Mouse (Mus musculus): ENCODE data around the gene Brwd1. TPM values are rescaled to one million over a fixed set of nuclear protein-coding genes. Genes with fewer than 3 reads are reported as not detected.

The Brwd1 gene
- polyA plus RNA-seq, 1 experiment from 2014 or later, result 17.6 TPM

GRCm38 (mm10) chr16:96091515-96092504 is 9.5 kb upstream of the Brwd1 start:
- Histone ChIP-seq H3K79me2 (ENCODE audit: inconsistent target) (no peaks in the 10 kb centered on the region), H3K4me3 (ENCODE audit: inconsistent target) (no peak overlapping the region), H3K27ac (no peak overlapping the region), H3K36me3 (ENCODE audit: inconsistent target) (no peaks in the 10 kb centered on the region)
- 84% methylated on average over 9 of the region's 9 CpGs for WGBS (ENCODE audit: missing documents)

GRCm38 (mm10) chr16:96088120-96088519 is 5.8 kb upstream of the Brwd1 start:
- Histone ChIP-seq H3K79me2 (ENCODE audit: inconsistent target) (no peaks in the 10 kb centered on the region), H3K4me3 (ENCODE audit: inconsistent target) (no peak overlapping the region), H3K36me3 (ENCODE audit: inconsistent target) (no peaks in the 10 kb centered on the region), H3K27ac (no peak overlapping the region)
- 97% methylated on average over 5 of the region's 5 CpGs for whole genome bisulfite sequencing (ENCODE audit: missing documents)

- 72% methylated on average over 4 of the region's 4 CpGs for WGBS (ENCODE audit: missing documents)
- no peaks in the 10 kb centered on the region for H3K36me3 ChIP-seq (ENCODE audit: inconsistent target)
- no peak overlapping the region for H3K4me3 ChIP-seq (ENCODE audit: inconsistent target)
- H3K79me2 ChIP-seq (ENCODE audit: inconsistent target), result no peaks in the 10 kb centered on the region
- no peak overlapping the region for H3K27ac ChIP-seq
Observed at GRCm38 (mm10) chr16:96087436-96087835, 5.1 kb upstream of the Brwd1 start.

- Histone ChIP-seq H3K27ac (no peak overlapping the region), H3K79me2 (ENCODE audit: inconsistent target) (no peaks in the 10 kb centered on the region), H3K36me3 (ENCODE audit: inconsistent target) (no peaks in the 10 kb centered on the region), H3K4me3 (ENCODE audit: inconsistent target) (no peak overlapping the region)
- WGBS (ENCODE audit: missing documents), result 25% methylated on average over 12 of the region's 12 CpGs
Observed at GRCm38 (mm10) chr16:96087001-96087400, 4.7 kb upstream of the Brwd1 start.

- H3K36me3 ChIP-seq (ENCODE audit: inconsistent target), result no peaks in the 10 kb centered on the region
- no peak overlapping the region for H3K27ac ChIP-seq
- H3K4me3 ChIP-seq (ENCODE audit: inconsistent target), result no peak overlapping the region
- H3K79me2 ChIP-seq (ENCODE audit: inconsistent target), result peaks cover 6% of the 10 kb centered on the region; the same call in 1 of the 2 replicates
Observed at GRCm38 (mm10) chr16:96085597-96085996, 3.3 kb upstream of the Brwd1 start.

GRCm38 (mm10) chr16:96083179-96083646 is 887 bp upstream of the Brwd1 start:
- Histone ChIP-seq H3K36me3 (ENCODE audit: inconsistent target) (no peaks in the 10 kb centered on the region), H3K4me3 (ENCODE audit: inconsistent target) (peak overlapping the region; percentile 33), H3K79me2 (ENCODE audit: inconsistent target) (peaks cover 30% of the 10 kb centered on the region; the same call in 1 of the 2 replicates), H3K27ac (no peak overlapping the region)
- WGBS (ENCODE audit: missing documents), result 50% methylated on average over 20 of the region's 20 CpGs

GRCm38 (mm10) chr16:96081742-96082241 is 534 bp downstream of the Brwd1 start:
- Histone ChIP-seq H3K36me3 (ENCODE audit: inconsistent target) (no peaks in the 10 kb centered on the region), H3K79me2 (ENCODE audit: inconsistent target) (peaks cover 44% of the 10 kb centered on the region; the same call in 1 of the 2 replicates), H3K27ac (no peak overlapping the region), H3K4me3 (ENCODE audit: inconsistent target) (peak overlapping the region; percentile 9; the same call in 1 of the 2 replicates)
- under 1% methylated on average over 57 of the region's 68 CpGs for WGBS (ENCODE audit: missing documents)

- Histone ChIP-seq H3K79me2 (ENCODE audit: inconsistent target) (peaks cover 47% of the 10 kb centered on the region; the same call in 1 of the 2 replicates), H3K4me3 (ENCODE audit: inconsistent target) (no peak overlapping the region; the same call in 1 of the 2 replicates), H3K36me3 (ENCODE audit: inconsistent target) (no peaks in the 10 kb centered on the region), H3K27ac (no peak overlapping the region)
- 2% methylated on average over 28 of the region's 28 CpGs for WGBS (ENCODE audit: missing documents)
Observed at GRCm38 (mm10) chr16:96081331-96081730, 995 bp downstream of the Brwd1 start.

GRCm38 (mm10) chr16:96080524-96080923 is 1.8 kb downstream of the Brwd1 start:
- Histone ChIP-seq H3K79me2 (ENCODE audit: inconsistent target) (peaks cover 55% of the 10 kb centered on the region; the same call in 1 of the 2 replicates), H3K36me3 (ENCODE audit: inconsistent target) (no peaks in the 10 kb centered on the region), H3K4me3 (ENCODE audit: inconsistent target) (no peak overlapping the region), H3K27ac (no peak overlapping the region)
- 92% methylated on average over 7 of the region's 7 CpGs for WGBS (ENCODE audit: missing documents)

- peaks cover 38% of the 10 kb centered on the region for H3K36me3 ChIP-seq (ENCODE audit: inconsistent target)
- H3K4me3 ChIP-seq (ENCODE audit: inconsistent target), result no peak overlapping the region
- WGBS (ENCODE audit: missing documents), result 100% methylated on average over 6 of the region's 6 CpGs
- H3K79me2 ChIP-seq (ENCODE audit: inconsistent target), result peaks cover 15% of the 10 kb centered on the region; the same call in 1 of the 2 replicates
- H3K27ac ChIP-seq, result no peak overlapping the region
Observed at GRCm38 (mm10) chr16:96068364-96068763, 14.0 kb downstream of the Brwd1 start.

- H3K36me3 ChIP-seq (ENCODE audit: inconsistent target), result peaks cover 53% of the 10 kb centered on the region
- 95% methylated on average over 12 of the region's 12 CpGs for WGBS (ENCODE audit: missing documents)
- no peak overlapping the region for H3K4me3 ChIP-seq (ENCODE audit: inconsistent target)
- H3K79me2 ChIP-seq (ENCODE audit: inconsistent target), result no peaks in the 10 kb centered on the region
- H3K27ac ChIP-seq, result no peak overlapping the region
Observed at GRCm38 (mm10) chr16:96066174-96066573, 16.2 kb downstream of the Brwd1 start.

GRCm38 (mm10) chr16:96064649-96065048 is 17.7 kb downstream of the Brwd1 start:
- Histone ChIP-seq H3K27ac (no peak overlapping the region), H3K4me3 (ENCODE audit: inconsistent target) (no peak overlapping the region), H3K79me2 (ENCODE audit: inconsistent target) (no peaks in the 10 kb centered on the region), H3K36me3 (ENCODE audit: inconsistent target) (peaks cover 61% of the 10 kb centered on the region)
- WGBS (ENCODE audit: missing documents), result 97% methylated on average over 6 of the region's 6 CpGs

GRCm38 (mm10) chr16:96044096-96044495 is 38.2 kb downstream of the Brwd1 start:
- no peaks in the 10 kb centered on the region for H3K79me2 ChIP-seq (ENCODE audit: inconsistent target)
- peaks cover 79% of the 10 kb centered on the region for H3K36me3 ChIP-seq (ENCODE audit: inconsistent target)
- 82% methylated on average over 5 of the region's 5 CpGs for WGBS (ENCODE audit: missing documents)
- no peak overlapping the region for H3K4me3 ChIP-seq (ENCODE audit: inconsistent target)
- H3K27ac ChIP-seq, result no peak overlapping the region

GRCm38 (mm10) chr16:96040691-96041090 is 41.6 kb downstream of the Brwd1 start:
- no peaks in the 10 kb centered on the region for H3K79me2 ChIP-seq (ENCODE audit: inconsistent target)
- no peak overlapping the region for H3K4me3 ChIP-seq (ENCODE audit: inconsistent target)
- no peak overlapping the region for H3K27ac ChIP-seq
- peaks cover 88% of the 10 kb centered on the region for H3K36me3 ChIP-seq (ENCODE audit: inconsistent target)
- 92% methylated on average over 3 of the region's 4 CpGs for WGBS (ENCODE audit: missing documents)

- no peak overlapping the region for H3K27ac ChIP-seq
- 94% methylated on average over 6 of the region's 6 CpGs for WGBS (ENCODE audit: missing documents)
- H3K36me3 ChIP-seq (ENCODE audit: inconsistent target), result peaks cover 93% of the 10 kb centered on the region
- no peaks in the 10 kb centered on the region for H3K79me2 ChIP-seq (ENCODE audit: inconsistent target)
- no peak overlapping the region for H3K4me3 ChIP-seq (ENCODE audit: inconsistent target)
Observed at GRCm38 (mm10) chr16:96039538-96039937, 42.8 kb downstream of the Brwd1 start.

Data from macrophage (primary cell).